Comparison of ENCODE assay signal across 10 mouse cellular contexts in genomic region chr13:113811910-113812592, GRCm38 (mm10). TPM values are rescaled to one million over a fixed set of nuclear protein-coding genes. Genes with fewer than 3 reads are reported as not detected.
A peak's percentile ranks its signal among the peaks of the same experiment; 100 is the strongest.
DNase-seq lines count a peak whose midpoint lies in the region; ATAC-seq and TF ChIP-seq lines count a peak whose summit lies in the region.
"Had no signal": no experiment of that assay in that cellular context is flagged by ENCODE, and none has a peak within 500 bp of the region (broad histone marks: within the 10 kb centered on the region; RNA-seq: fewer than 3 reads in every experiment).

No protein-coding gene starts in this region.

- H3K4me1 ChIP-seq in intestine, embryonic 15.5 days (replicated peaks) = peaks cover 10% of the 10 kb centered on the region; the same call in 1 of the 2 replicates
- 0 out of 2 replicates have a peak, but pooled peaks cover 3% of the 10 kb centered on the region for H3K4me1 ChIP-seq in intestine, postnatal 0 days (replicated peaks; ENCODE audit: control insufficient read depth, insufficient read depth, low read length)
- peaks cover 2% of the 10 kb centered on the region for H3K4me1 ChIP-seq in testis, adult 2 months (ENCODE audit: control insufficient read depth, insufficient read depth, low read length)
- H3K4me1 ChIP-seq in heart, embryonic 16.5 days (ENCODE audit: control insufficient read depth, insufficient read depth, low read length) = peaks cover 19% of the 10 kb centered on the region
- H3K4me1 ChIP-seq in stomach, embryonic 15.5 days = peaks cover 18% of the 10 kb centered on the region; the same call in 1 of the 2 replicates

- no peak for DNase-seq in testis, postnatal 10 days (ENCODE audit: low spot score)
- no peak for DNase-seq in T-cell, adult 2 months (ENCODE audit: low spot score)
- DNase-seq: thymus, postnatal 4 days had no signal

- no peak overlapping the region for H3K4me3 ChIP-seq in intestine, embryonic 15.5 days (replicated peaks)
- no peak overlapping the region for H3K4me3 ChIP-seq in intestine, postnatal 0 days (ENCODE audit: low read depth, low read length)
- H3K4me3 ChIP-seq in testis, adult 2 months (ENCODE audit: control insufficient read depth, low read depth, low read length) = no peak overlapping the region
- no peak overlapping the region for H3K4me3 ChIP-seq in heart, embryonic 16.5 days (ENCODE audit: low read length)
- H3K4me3 ChIP-seq in stomach, embryonic 15.5 days (replicated peaks) = no peak overlapping the region
- H3K4me3 ChIP-seq: embryonic facial prominence, embryonic 12.5 days had no signal

- ATAC-seq in intestine, embryonic 15.5 days = no peak
- ATAC-seq in intestine, postnatal 0 days = no peak
- ATAC-seq in heart, embryonic 16.5 days (replicated peaks; ENCODE audit: extremely low read depth, insufficient read depth, low FRiP score) = peak; percentile 50; the same call in 1 of the 2 replicates
- 0 out of 2 replicates have a peak, but pooled peaks have one; percentile 14 for ATAC-seq in stomach, embryonic 15.5 days (ENCODE audit: insufficient read depth, low FRiP score, low read depth)
- ATAC-seq in monocyte, adult 5-6 weeks (replicated peaks; ENCODE audit: insufficient number of reproducible peaks, low FRiP score, low TSS enrichment, poor library complexity, severe bottlenecking) = no peak

- H3K36me3 ChIP-seq in intestine, embryonic 15.5 days = no peaks in the 10 kb centered on the region
- no peaks in the 10 kb centered on the region for H3K36me3 ChIP-seq in intestine, postnatal 0 days (ENCODE audit: control insufficient read depth, insufficient read depth)
- no peaks in the 10 kb centered on the region for H3K36me3 ChIP-seq in testis, adult 2 months (ENCODE audit: control insufficient read depth, insufficient read depth, low read length)
- H3K36me3 ChIP-seq in heart, embryonic 16.5 days (ENCODE audit: control insufficient read depth, insufficient read depth) = no peaks in the 10 kb centered on the region
- 0 out of 2 replicates have a peak, but pooled peaks cover 2% of the 10 kb centered on the region for H3K36me3 ChIP-seq in stomach, embryonic 15.5 days
- H3K36me3 ChIP-seq: embryonic facial prominence, embryonic 12.5 days had no signal

- WGBS in intestine, embryonic 15.5 days = 52% methylated on average over 9 of the region's 9 CpGs
- WGBS in intestine, postnatal 0 days = 61% methylated on average over 9 of the region's 9 CpGs
- WGBS in heart, embryonic 16.5 days = 27% methylated on average over 9 of the region's 9 CpGs
- WGBS in stomach, embryonic 15.5 days = 50% methylated on average over 9 of the region's 9 CpGs

- H3K9ac ChIP-seq in intestine, embryonic 15.5 days = no peak overlapping the region
- H3K9ac ChIP-seq in intestine, postnatal 0 days (ENCODE audit: low read depth, low read length) = no peak overlapping the region
- H3K9ac ChIP-seq in heart, embryonic 16.5 days (ENCODE audit: low read length) = no peak overlapping the region
- no peak overlapping the region for H3K9ac ChIP-seq in stomach, embryonic 15.5 days
- H3K9ac ChIP-seq: embryonic facial prominence, embryonic 12.5 days had no signal

- H3K27me3 ChIP-seq in intestine, embryonic 15.5 days (replicated peaks) = no peaks in the 10 kb centered on the region
- H3K27me3 ChIP-seq in intestine, postnatal 0 days (replicated peaks; ENCODE audit: control insufficient read depth, insufficient read depth, low read length) = no peaks in the 10 kb centered on the region
- H3K27me3 ChIP-seq in testis, adult 2 months (ENCODE audit: control insufficient read depth, insufficient read depth, low read length) = no peaks in the 10 kb centered on the region
- H3K27me3 ChIP-seq in heart, embryonic 16.5 days (ENCODE audit: control insufficient read depth, insufficient read depth, low read length) = no peaks in the 10 kb centered on the region
- no peaks in the 10 kb centered on the region for H3K27me3 ChIP-seq in stomach, embryonic 15.5 days (replicated peaks)
- H3K27me3 ChIP-seq: embryonic facial prominence, embryonic 12.5 days had no signal

- no peak for TF ChIP-seq CTCF in intestine, postnatal 0 days (IDR thresholded peaks at IDR 0.05; ENCODE audit: low read depth)
- no peak for TF ChIP-seq CTCF in testis, adult 2 months (IDR thresholded peaks at IDR 0.05; ENCODE audit: control insufficient read depth, insufficient read depth, insufficient replicate concordance, low read depth, low read length)

- 0 out of 2 replicates have a peak overlapping the region, but pooled peaks have one; percentile 9 for H3K27ac ChIP-seq in intestine, embryonic 15.5 days
- H3K27ac ChIP-seq in intestine, postnatal 0 days (ENCODE audit: low read depth, low read length) = no peak overlapping the region
- peak overlapping the region; percentile 26; the same call in 1 of the 2 replicates for H3K27ac ChIP-seq in testis, adult 2 months (ENCODE audit: control insufficient read depth, insufficient read depth, low read depth, low read length)
- peak overlapping the region; percentile 14 for H3K27ac ChIP-seq in heart, embryonic 16.5 days (ENCODE audit: low read length)
- no peak overlapping the region for H3K27ac ChIP-seq in stomach, embryonic 15.5 days
- H3K27ac ChIP-seq: embryonic facial prominence, embryonic 12.5 days had no signal

- no peak overlapping the region for H3K4me2 ChIP-seq in intestine, embryonic 15.5 days (replicated peaks)
- no peak overlapping the region for H3K4me2 ChIP-seq in intestine, postnatal 0 days (replicated peaks; ENCODE audit: low read depth)
- H3K4me2 ChIP-seq in heart, embryonic 16.5 days (ENCODE audit: low read depth, low read length) = peak overlapping the region; percentile 8; the same call in 1 of the 2 replicates
- no peak overlapping the region for H3K4me2 ChIP-seq in stomach, embryonic 15.5 days
- H3K4me2 ChIP-seq: embryonic facial prominence, embryonic 12.5 days had no signal

- no peak for TF ChIP-seq POLR2A in testis, adult 2 months (IDR thresholded peaks at IDR 0.05; ENCODE audit: control insufficient read depth, low read depth, low read length)

- no peaks in the 10 kb centered on the region for H3K9me3 ChIP-seq in intestine, embryonic 15.5 days
- H3K9me3 ChIP-seq in intestine, postnatal 0 days (ENCODE audit: control insufficient read depth) = no peaks in the 10 kb centered on the region
- H3K9me3 ChIP-seq in heart, embryonic 16.5 days (replicated peaks; ENCODE audit: control insufficient read depth, low read length) = no peaks in the 10 kb centered on the region
- no peaks in the 10 kb centered on the region for H3K9me3 ChIP-seq in stomach, embryonic 15.5 days
- H3K9me3 ChIP-seq: embryonic facial prominence, embryonic 12.5 days had no signal

RNA-seq across cellular contexts. Expression of gene Arl15, which starts 17.7 kb away (rescaled TPM):
- polyA plus RNA-seq in intestine, embryonic 15.5 days (2015; fragmentation: Nextera tagmentation; extraction: Ambion mirVana) = 5.5 and 6.7 TPM in 2 replicates
- 4.9 and 5.9 TPM in 2 replicates for polyA plus RNA-seq in intestine, postnatal 0 days (2015; fragmentation: Nextera tagmentation; extraction: Ambion mirVana)
- polyA plus RNA-seq in testis, adult 2 months (2012; rRNA removed) = 1.6 and 2.0 TPM in 2 replicates
- 7.0 and 8.8 TPM in 2 replicates for polyA plus RNA-seq in heart, embryonic 16.5 days (2015; fragmentation: Nextera tagmentation; extraction: Ambion mirVana)
- polyA plus RNA-seq in stomach, embryonic 15.5 days (2015; fragmentation: Nextera tagmentation; extraction: Ambion mirVana) = 6.7 and 7.9 TPM in 2 replicates
- total RNA-seq in monocyte, adult 5-6 weeks (2017) = 8.4 to 11.4 TPM (median 11.3 TPM) in 3 replicates

Comparison
In these comparisons a context has a peak if more than half of its experiments do, and no peak if none do; other contexts are left out.
1. H3K27ac ChIP-seq: peak in intestine, embryonic 15.5 days (single experiment), testis, adult 2 months (single experiment) and heart, embryonic 16.5 days (single experiment); none in intestine, postnatal 0 days (single experiment) and stomach, embryonic 15.5 days (single experiment).
2. ATAC-seq: peak in heart, embryonic 16.5 days (single experiment) and stomach, embryonic 15.5 days (single experiment); none in intestine, embryonic 15.5 days (single experiment), intestine, postnatal 0 days (single experiment) and monocyte, adult 5-6 weeks (single experiment).